Mouse (Mus musculus): ENCODE data around the gene Gm49337. TPM values are rescaled to one million over a fixed set of nuclear protein-coding genes. Genes with fewer than 3 reads are reported as not detected.

Gene Gm49337
- polyA plus RNA-seq, 1 experiment from 2014 or later, result not detected

DNA sequence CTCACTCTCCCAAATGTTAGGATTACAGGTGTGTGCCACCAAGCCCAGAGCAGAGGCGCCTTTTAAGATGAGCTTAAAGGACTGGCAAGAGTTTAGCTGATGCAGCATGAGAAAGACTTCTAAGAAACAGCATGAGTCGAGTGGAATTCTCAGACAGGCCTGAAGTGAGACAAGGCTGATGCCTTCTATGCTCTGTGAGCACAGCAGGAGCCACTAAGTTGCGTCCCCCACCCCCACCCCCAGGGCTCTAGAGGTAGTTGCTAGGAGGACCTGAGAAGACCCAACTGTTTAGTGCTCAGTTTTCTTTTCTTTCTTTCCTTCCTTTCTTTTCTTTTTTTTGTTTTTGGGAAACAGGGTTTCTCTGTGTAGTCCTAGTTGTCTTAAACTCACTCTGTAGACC is 8.9 kb downstream of the Gm49337 start:
- no peak overlapping the region for H3K27ac ChIP-seq (replicated peaks; ENCODE audit: low read depth, low read length)
- ATAC-seq (ENCODE audit: low FRiP score, low TSS enrichment) (no peak), DNase-seq (no peak)
- H3K9me3 ChIP-seq (ENCODE audit: control insufficient read depth, low read length), result no peaks in the 10 kb centered on the region
- no peak overlapping the region for H3K4me3 ChIP-seq (replicated peaks; ENCODE audit: low read depth, low read length)
- H3K4me2 ChIP-seq (ENCODE audit: low read length), result no peak overlapping the region
- H3K9ac ChIP-seq (replicated peaks; ENCODE audit: low read length), result no peak overlapping the region
- H3K4me1 ChIP-seq (ENCODE audit: control insufficient read depth, insufficient read depth, low read length), result peaks cover 7% of the 10 kb centered on the region
- WGBS, result 20% methylated on average over 3 of the region's 3 CpGs
- H3K27me3 ChIP-seq (ENCODE audit: control insufficient read depth, insufficient read depth, low read length), result no peaks in the 10 kb centered on the region
- no peaks in the 10 kb centered on the region for H3K36me3 ChIP-seq (ENCODE audit: control insufficient read depth, insufficient read depth, low read length)

DNA sequence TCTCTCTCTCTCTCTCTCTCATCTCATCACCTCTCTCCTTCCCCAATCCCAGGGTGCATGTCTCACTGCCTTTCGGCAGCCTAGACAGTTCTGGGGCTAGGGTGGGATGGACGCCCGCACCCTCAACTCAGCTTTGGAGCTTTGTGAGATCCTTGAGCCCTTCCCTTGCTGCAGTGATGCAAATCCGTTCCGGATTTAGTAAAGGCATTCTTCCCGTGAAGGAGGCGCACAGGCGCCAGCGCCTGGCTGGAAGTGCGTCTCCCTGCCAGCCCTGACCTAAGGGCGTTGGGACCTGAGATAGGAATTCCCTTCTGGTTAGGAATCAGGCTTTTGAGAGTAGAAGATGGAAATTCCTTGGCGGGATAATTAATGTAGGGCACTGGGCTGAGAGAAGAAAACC is 9.6 kb downstream of the Gm49337 start:
- peaks cover 4% of the 10 kb centered on the region; the same call in 1 of the 2 replicates for H3K4me1 ChIP-seq (ENCODE audit: control insufficient read depth, insufficient read depth, low read length)
- H3K9ac ChIP-seq (replicated peaks; ENCODE audit: low read length), result peak overlapping the region; percentile 36; the same call in 1 of the 2 replicates
- H3K9me3 ChIP-seq (ENCODE audit: control insufficient read depth, low read length), result no peaks in the 10 kb centered on the region
- under 1% methylated on average over 12 of the region's 12 CpGs for WGBS
- ATAC-seq (ENCODE audit: low FRiP score, low TSS enrichment) (no peak), DNase-seq (peak; percentile 61)
- H3K27me3 ChIP-seq (ENCODE audit: control insufficient read depth, insufficient read depth, low read length), result no peaks in the 10 kb centered on the region
- peak overlapping the region; percentile 45 for H3K4me2 ChIP-seq (ENCODE audit: low read length)
- H3K36me3 ChIP-seq (ENCODE audit: control insufficient read depth, insufficient read depth, low read length), result no peaks in the 10 kb centered on the region
- no peak overlapping the region for H3K27ac ChIP-seq (replicated peaks; ENCODE audit: low read depth, low read length)
- peak overlapping the region; percentile 8; the same call in 1 of the 2 replicates for H3K4me3 ChIP-seq (replicated peaks; ENCODE audit: low read depth, low read length)

DNA sequence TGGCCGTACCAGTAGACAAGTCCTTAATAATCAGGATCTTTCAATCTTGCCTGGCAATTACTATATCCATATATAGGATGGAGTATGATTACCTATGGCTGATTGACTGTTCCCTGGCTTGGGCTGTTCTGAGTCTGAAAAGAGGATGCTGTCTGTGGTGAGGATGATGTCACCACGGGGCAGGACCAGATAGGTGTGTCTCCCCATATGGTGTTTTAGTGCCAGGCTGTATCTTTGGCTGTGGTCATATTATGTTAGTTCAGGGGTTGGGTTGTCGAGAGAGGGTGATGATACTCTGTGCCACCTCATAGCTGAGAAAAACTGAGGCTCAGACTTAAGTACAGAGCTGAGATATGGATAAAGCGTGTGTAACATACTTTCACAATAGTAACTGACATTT is 11.9 kb downstream of the Gm49337 start:
- DNase-seq, result no peak
- WGBS, result 93% methylated on average over 4 of the region's 4 CpGs
- Histone ChIP-seq H3K36me3 (ENCODE audit: control insufficient read depth, insufficient read depth, low read length) (no peaks in the 10 kb centered on the region), H3K9me3 (ENCODE audit: control insufficient read depth, low read length) (no peaks in the 10 kb centered on the region), H3K4me2 (ENCODE audit: low read length) (no peak overlapping the region), H3K4me1 (ENCODE audit: control insufficient read depth, insufficient read depth, low read length) (peaks cover 4% of the 10 kb centered on the region; the same call in 1 of the 2 replicates), H3K9ac (replicated peaks; ENCODE audit: low read length) (no peak overlapping the region), H3K4me3 (replicated peaks; ENCODE audit: low read depth, low read length) (no peak overlapping the region), H3K27me3 (ENCODE audit: control insufficient read depth, insufficient read depth, low read length) (no peaks in the 10 kb centered on the region), H3K27ac (replicated peaks; ENCODE audit: low read depth, low read length) (no peak overlapping the region)
- no peak for ATAC-seq (ENCODE audit: low FRiP score, low TSS enrichment)

DNA sequence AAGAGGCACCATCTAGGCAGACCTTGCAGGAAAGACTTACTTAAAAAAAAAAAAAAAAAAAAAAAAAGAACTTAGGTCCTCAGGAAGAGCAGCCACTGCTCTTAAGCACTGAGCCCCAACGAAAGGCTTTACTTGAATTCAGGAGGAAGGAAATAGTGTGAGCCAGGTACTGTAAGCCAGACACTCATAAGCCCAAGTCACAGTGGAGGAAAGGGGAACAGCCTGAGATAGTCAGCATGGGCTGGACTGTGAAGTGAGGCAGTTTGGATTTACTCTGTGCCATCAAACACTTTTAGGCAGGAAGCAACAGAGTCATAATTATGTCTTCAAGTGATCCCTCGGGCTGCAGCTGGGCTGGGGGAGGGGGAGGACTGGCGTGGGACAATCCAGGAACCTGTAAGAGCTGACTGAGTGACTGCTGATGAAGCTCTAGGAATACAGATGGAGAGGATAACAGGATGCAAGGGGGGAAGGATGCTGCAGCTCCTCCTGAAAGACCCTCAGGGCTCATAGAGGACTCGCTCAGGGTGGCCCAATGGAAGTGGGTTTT is 19.2 kb downstream of the Gm49337 start:
- no peak for DNase-seq
- H3K27me3 ChIP-seq (ENCODE audit: control insufficient read depth, insufficient read depth, low read length), result no peaks in the 10 kb centered on the region
- no peak for ATAC-seq (ENCODE audit: low FRiP score, low TSS enrichment)
- no peak overlapping the region for H3K9ac ChIP-seq (replicated peaks; ENCODE audit: low read length)
- 68% methylated on average over 4 of the region's 4 CpGs for WGBS
- no peaks in the 10 kb centered on the region for H3K36me3 ChIP-seq (ENCODE audit: control insufficient read depth, insufficient read depth, low read length)
- H3K4me1 ChIP-seq (ENCODE audit: control insufficient read depth, insufficient read depth, low read length), result no peaks in the 10 kb centered on the region
- H3K4me2 ChIP-seq (ENCODE audit: low read length), result no peak overlapping the region
- no peaks in the 10 kb centered on the region for H3K9me3 ChIP-seq (ENCODE audit: control insufficient read depth, low read length)
- H3K4me3 ChIP-seq (replicated peaks; ENCODE audit: low read depth, low read length), result no peak overlapping the region
- no peak overlapping the region for H3K27ac ChIP-seq (replicated peaks; ENCODE audit: low read depth, low read length)

DNA sequence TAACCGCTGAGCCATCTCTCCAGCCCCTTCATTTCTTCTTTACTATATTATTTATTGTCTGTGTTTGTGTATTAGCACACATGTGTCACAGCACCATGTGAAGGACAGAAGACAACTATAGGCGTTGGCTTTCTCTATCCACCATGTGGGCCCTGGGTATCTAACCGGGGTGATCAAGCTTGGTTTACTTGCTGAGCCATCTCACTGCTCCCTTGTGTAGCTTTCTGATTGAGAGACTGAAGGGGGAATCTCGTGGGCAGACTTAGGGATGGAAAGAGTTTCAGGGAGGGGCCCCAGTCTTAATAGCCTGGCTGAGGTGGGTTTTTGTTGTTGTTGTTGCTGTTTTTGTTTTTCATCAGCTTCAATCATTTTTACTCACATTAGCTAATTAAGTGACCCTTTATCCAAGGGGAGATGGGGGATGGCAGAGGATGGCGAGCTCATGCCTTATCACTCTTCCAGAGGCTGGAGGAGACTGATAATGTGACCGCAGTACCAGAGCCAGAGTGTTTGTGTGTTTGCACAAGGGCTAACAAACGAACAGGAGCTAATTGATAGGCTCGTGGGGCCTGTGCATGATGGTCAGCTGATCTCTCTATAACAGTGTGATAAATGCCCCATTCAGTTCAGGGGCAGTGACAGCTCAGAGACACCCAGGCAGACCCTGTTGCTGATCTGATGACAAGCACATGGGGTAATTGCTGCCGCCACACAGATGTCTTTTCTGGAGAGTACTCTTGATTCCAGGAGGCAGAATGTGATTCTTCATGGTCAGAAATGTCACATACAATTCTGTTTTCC is 20.6 kb downstream of the Gm49337 start:
- no peaks in the 10 kb centered on the region for H3K36me3 ChIP-seq (ENCODE audit: control insufficient read depth, insufficient read depth, low read length)
- no peaks in the 10 kb centered on the region for H3K27me3 ChIP-seq (ENCODE audit: control insufficient read depth, insufficient read depth, low read length)
- no peak for ATAC-seq (ENCODE audit: low FRiP score, low TSS enrichment)
- no peak overlapping the region for H3K4me3 ChIP-seq (replicated peaks; ENCODE audit: low read depth, low read length)
- H3K9me3 ChIP-seq (ENCODE audit: control insufficient read depth, low read length), result no peaks in the 10 kb centered on the region
- H3K9ac ChIP-seq (replicated peaks; ENCODE audit: low read length), result no peak overlapping the region
- no peak overlapping the region for H3K27ac ChIP-seq (replicated peaks; ENCODE audit: low read depth, low read length)
- no peak for DNase-seq
- 83% methylated on average over 9 of the region's 9 CpGs for WGBS
- no peak overlapping the region for H3K4me2 ChIP-seq (ENCODE audit: low read length)
- no peaks in the 10 kb centered on the region for H3K4me1 ChIP-seq (ENCODE audit: control insufficient read depth, insufficient read depth, low read length)

DNA sequence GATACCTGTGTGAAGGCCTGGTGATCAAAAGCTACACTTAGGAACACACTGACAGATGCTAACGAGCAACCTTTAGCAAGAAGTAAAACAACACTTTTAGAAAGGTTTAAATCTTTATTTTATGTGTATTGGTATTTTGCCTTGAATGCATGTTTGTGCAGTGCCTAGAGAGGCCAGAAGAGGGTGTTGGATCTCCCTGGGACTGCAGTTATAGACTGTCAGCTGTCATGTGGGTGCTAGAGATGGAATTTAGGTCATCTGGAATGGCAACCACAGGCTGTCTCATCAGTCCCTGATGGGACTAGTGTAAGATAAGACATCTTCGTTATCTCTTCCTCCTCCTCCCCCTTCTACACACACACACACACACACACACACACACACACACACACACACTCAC is 25.2 kb downstream of the Gm49337 start:
- Histone ChIP-seq H3K4me2 (ENCODE audit: low read length) (no peak overlapping the region), H3K4me3 (replicated peaks; ENCODE audit: low read depth, low read length) (no peak overlapping the region), H3K4me1 (ENCODE audit: control insufficient read depth, insufficient read depth, low read length) (no peaks in the 10 kb centered on the region), H3K36me3 (ENCODE audit: control insufficient read depth, insufficient read depth, low read length) (no peaks in the 10 kb centered on the region), H3K9me3 (ENCODE audit: control insufficient read depth, low read length) (no peaks in the 10 kb centered on the region), H3K9ac (replicated peaks; ENCODE audit: low read length) (no peak overlapping the region), H3K27me3 (ENCODE audit: control insufficient read depth, insufficient read depth, low read length) (no peaks in the 10 kb centered on the region), H3K27ac (replicated peaks; ENCODE audit: low read depth, low read length) (no peak overlapping the region)
- ATAC-seq (ENCODE audit: low FRiP score, low TSS enrichment) (no peak), DNase-seq (no peak)
- 83% methylated on average over 2 of the region's 2 CpGs for WGBS

DNA sequence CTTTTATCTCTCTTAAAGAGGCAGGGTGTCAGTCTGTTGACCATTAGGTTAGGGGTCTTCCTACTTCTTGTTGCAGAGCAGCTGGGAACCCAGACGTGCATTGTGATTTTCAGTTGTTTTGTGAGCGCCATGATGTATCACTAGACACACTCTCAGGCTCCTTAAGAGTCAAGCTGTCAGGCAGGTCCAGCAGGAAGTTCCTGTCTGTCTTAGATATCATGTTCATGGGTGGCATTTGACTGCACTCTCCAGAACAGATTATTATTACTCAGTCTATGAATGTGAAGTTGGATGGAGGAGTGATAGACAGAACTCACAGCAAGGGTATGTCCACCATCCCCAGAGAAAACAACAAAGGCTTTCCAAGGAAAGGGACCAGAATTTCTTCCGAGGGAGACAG is 31.2 kb downstream of the Gm49337 start:
- DNase-seq (no peak), ATAC-seq (ENCODE audit: low FRiP score, low TSS enrichment) (no peak)
- 75% methylated on average over 3 of the region's 3 CpGs for WGBS
- H3K27ac ChIP-seq (replicated peaks; ENCODE audit: low read depth, low read length), result no peak overlapping the region
- H3K4me3 ChIP-seq (replicated peaks; ENCODE audit: low read depth, low read length), result no peak overlapping the region
- H3K9ac ChIP-seq (replicated peaks; ENCODE audit: low read length), result no peak overlapping the region
- H3K4me1 ChIP-seq (ENCODE audit: control insufficient read depth, insufficient read depth, low read length), result no peaks in the 10 kb centered on the region
- H3K4me2 ChIP-seq (ENCODE audit: low read length), result no peak overlapping the region
- H3K9me3 ChIP-seq (ENCODE audit: control insufficient read depth, low read length), result no peaks in the 10 kb centered on the region
- H3K36me3 ChIP-seq (ENCODE audit: control insufficient read depth, insufficient read depth, low read length), result no peaks in the 10 kb centered on the region
- H3K27me3 ChIP-seq (ENCODE audit: control insufficient read depth, insufficient read depth, low read length), result no peaks in the 10 kb centered on the region

DNA sequence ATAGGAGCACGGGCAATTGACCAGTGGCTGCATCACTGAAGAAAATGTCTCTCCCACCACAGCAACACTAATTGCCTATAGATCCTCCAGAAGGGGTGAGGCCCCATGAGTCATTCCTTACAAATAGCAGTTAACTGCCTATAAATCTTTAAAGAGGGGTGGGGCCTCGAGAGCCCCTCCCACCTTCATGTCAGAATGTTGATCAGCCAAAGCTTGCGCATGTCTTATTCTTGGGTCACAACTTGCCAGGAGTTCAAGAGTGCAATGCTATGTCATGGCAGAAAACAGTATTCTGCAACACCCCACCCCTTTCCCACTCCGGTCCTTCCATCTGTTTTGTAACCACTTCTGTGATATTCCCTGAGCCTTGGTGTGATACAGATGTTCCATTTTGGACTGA is 33.3 kb downstream of the Gm49337 start:
- 87% methylated on average over 4 of the region's 4 CpGs for WGBS

DNA sequence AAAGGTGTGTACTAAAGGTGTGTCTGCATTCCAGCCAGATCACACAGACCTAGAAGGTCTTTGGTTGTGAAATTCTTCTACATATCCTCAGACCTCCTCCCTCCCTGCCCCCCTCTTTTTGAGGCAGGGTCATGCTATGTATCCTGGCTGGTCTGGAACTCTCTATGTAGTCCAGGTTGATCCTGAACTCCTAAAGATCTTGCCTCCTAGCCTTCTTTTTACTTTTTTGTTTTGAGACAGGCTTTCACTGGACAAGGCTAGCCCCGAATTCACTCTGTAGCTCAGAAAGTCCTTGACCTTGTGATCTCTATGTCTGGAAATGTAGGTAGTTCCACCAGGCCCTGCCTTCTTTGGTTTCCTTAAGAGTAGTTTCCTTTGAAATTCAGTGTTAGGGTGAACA is 35.7 kb downstream of the Gm49337 start:
- no peaks in the 10 kb centered on the region for H3K9me3 ChIP-seq (ENCODE audit: control insufficient read depth, low read length)
- no peak overlapping the region for H3K27ac ChIP-seq (replicated peaks; ENCODE audit: low read depth, low read length)
- ATAC-seq (ENCODE audit: low FRiP score, low TSS enrichment), result no peak
- WGBS, result 88% methylated on average over 1 of the region's 1 CpGs
- DNase-seq, result no peak
- no peaks in the 10 kb centered on the region for H3K4me1 ChIP-seq (ENCODE audit: control insufficient read depth, insufficient read depth, low read length)
- no peak overlapping the region for H3K4me3 ChIP-seq (replicated peaks; ENCODE audit: low read depth, low read length)
- H3K27me3 ChIP-seq (ENCODE audit: control insufficient read depth, insufficient read depth, low read length), result no peaks in the 10 kb centered on the region
- no peaks in the 10 kb centered on the region for H3K36me3 ChIP-seq (ENCODE audit: control insufficient read depth, insufficient read depth, low read length)
- no peak overlapping the region for H3K4me2 ChIP-seq (ENCODE audit: low read length)
- H3K9ac ChIP-seq (replicated peaks; ENCODE audit: low read length), result no peak overlapping the region

More for the DNA sequence above, 33.3 kb downstream of the Gm49337 start:
- ATAC-seq (ENCODE audit: low FRiP score, low TSS enrichment), result no peak
- no peaks in the 10 kb centered on the region for H3K27me3 ChIP-seq (ENCODE audit: control insufficient read depth, insufficient read depth, low read length)
- no peaks in the 10 kb centered on the region for H3K36me3 ChIP-seq (ENCODE audit: control insufficient read depth, insufficient read depth, low read length)
- H3K27ac ChIP-seq (replicated peaks; ENCODE audit: low read depth, low read length), result no peak overlapping the region
- H3K4me2 ChIP-seq (ENCODE audit: low read length), result no peak overlapping the region
- H3K4me3 ChIP-seq (replicated peaks; ENCODE audit: low read depth, low read length), result no peak overlapping the region
- H3K9ac ChIP-seq (replicated peaks; ENCODE audit: low read length), result no peak overlapping the region
- no peaks in the 10 kb centered on the region for H3K4me1 ChIP-seq (ENCODE audit: control insufficient read depth, insufficient read depth, low read length)
- no peaks in the 10 kb centered on the region for H3K9me3 ChIP-seq (ENCODE audit: control insufficient read depth, low read length)
- no peak for DNase-seq

Data from midbrain, embryonic 14.5 days (tissue).